Mouse (Mus musculus) kidney, postnatal 0 days (tissue): ENCODE data around the gene Samd7. TPM values are rescaled to one million over a fixed set of nuclear protein-coding genes. Genes with fewer than 3 reads are reported as not detected.

Experiments used
- ATAC-seq: fragments of 200-750 bp; cut with Nextera tagmentation; replicated peaks from 2 replicates; pipeline ENCODE4 v1.8.0; 2017; ENCODE audit warnings: low read depth, moderate number of reproducible peaks, moderate TSS enrichment, moderate library complexity; ENCODE audit not compliant: low FRiP score
- DNase-seq: peaks from one replicate; pipeline ENCODE4 v3.0.0-alpha.2; 2016; ENCODE audit warnings: low spot score
- H3K27ac ChIP-seq: fragments of 300-500 bp; sonication (generic); 2 replicates; pipeline ENCODE4 v1.5.1; 2014; ENCODE audit warnings: mild to moderate bottlenecking
- H3K27me3 ChIP-seq: fragments of 300-500 bp; sonication (generic); 2 replicates; pipeline ENCODE4 v1.6.1; 2014; ENCODE audit warnings: low read length, mixed read lengths; ENCODE audit not compliant: insufficient read depth
- H3K36me3 ChIP-seq: fragments of 300-500 bp; sonication (generic); 2 replicates; pipeline ENCODE4 v1.6.1; 2014; ENCODE audit warnings: low read length, mixed read lengths; ENCODE audit not compliant: insufficient read depth
- H3K4me1 ChIP-seq: fragments of 300-500 bp; sonication (generic); replicated peaks from 2 replicates; pipeline ENCODE4 v1.6.1; 2014; ENCODE audit warnings: antibody characterized with exemption, low read length, mixed read lengths; ENCODE audit not compliant: insufficient read depth
- H3K4me2 ChIP-seq: fragments of 300-500 bp; sonication (generic); 2 replicates; pipeline ENCODE4 v1.6.1; 2014; ENCODE audit warnings: mild to moderate bottlenecking, low read length, moderate library complexity, mixed read lengths
- H3K4me3 ChIP-seq: fragments of 300-500 bp; sonication (generic); replicated peaks from 2 replicates; pipeline ENCODE4 v1.5.1; 2014; ENCODE audit warnings: low read depth, low read length
- H3K9ac ChIP-seq: fragments of 300-500 bp; sonication (generic); 2 replicates; pipeline ENCODE4 v1.6.1; 2014; ENCODE audit warnings: low read depth, low read length
- H3K9me3 ChIP-seq: fragments of 300-500 bp; sonication (generic); replicated peaks from 2 replicates; pipeline ENCODE4 v1.6.1; 2016; ENCODE audit warnings: low read length, inconsistent platforms, mixed read lengths
- CTCF ChIP-seq: IDR thresholded peaks from 2 replicates; pipeline ENCODE4 v1.5.1; 2016; ENCODE audit warnings: antibody characterized with exemption, low read depth, mild to moderate bottlenecking, moderate library complexity
- WGBS: fragments of 180-500 bp; shearing (Covaris S2); extraction: QIAGEN DNeasy Blood & Tissue Kit; methylation state at CpG from one replicate; pipeline ENCODE4 v1.1.7; 2014; 5-methylcytosine and 5-hydroxymethylcytosine counted together
- polyA plus RNA-seq: library from polyadenylated mRNA; unstranded; fragments of >200 nt; fragmentation: Nextera tagmentation; extraction: Ambion mirVana; gene quantifications from 2 replicates; pipeline ENCODE4 v1.2.1, GENCODE M21; 2015

Samd7 gene
- polyA plus RNA-seq, 1 experiment from 2014 or later: not detected

GRCm38 (mm10) chr3:30748316-30748715, 2.2 kb downstream of the Samd7 start:
- 91% methylated on average over 9 of the region's 9 CpGs for WGBS
- H3K9ac ChIP-seq: no peak overlapping the region
- H3K36me3 ChIP-seq: no peaks in the 10 kb centered on the region
- ATAC-seq (no peak), DNase-seq (no peak)
- H3K27ac ChIP-seq: no peak overlapping the region
- no peaks in the 10 kb centered on the region for H3K4me1 ChIP-seq
- no peak overlapping the region for H3K4me2 ChIP-seq
- TF ChIP-seq CTCF: no peak
- H3K9me3 ChIP-seq: no peaks in the 10 kb centered on the region
- H3K27me3 ChIP-seq: no peaks in the 10 kb centered on the region
- H3K4me3 ChIP-seq: no peak overlapping the region

GRCm38 (mm10) chr3:30754696-30755095, 8.6 kb downstream of the Samd7 start:
- Histone ChIP-seq H3K4me2 (no peak overlapping the region), H3K9me3 (no peaks in the 10 kb centered on the region), H3K27me3 (no peaks in the 10 kb centered on the region), H3K4me1 (no peaks in the 10 kb centered on the region), H3K27ac (no peak overlapping the region), H3K4me3 (no peak overlapping the region), H3K36me3 (no peaks in the 10 kb centered on the region), H3K9ac (no peak overlapping the region)
- TF ChIP-seq CTCF: no peak
- no peak for ATAC-seq
- 92% methylated on average over 4 of the region's 4 CpGs for WGBS
- DNase-seq: no peak

- Histone ChIP-seq H3K27me3 (no peaks in the 10 kb centered on the region), H3K36me3 (no peaks in the 10 kb centered on the region), H3K9ac (no peak overlapping the region), H3K4me1 (no peaks in the 10 kb centered on the region), H3K4me3 (no peak overlapping the region), H3K9me3 (no peaks in the 10 kb centered on the region), H3K4me2 (no peak overlapping the region), H3K27ac (no peak overlapping the region)
- TF ChIP-seq CTCF: no peak
- ATAC-seq (no peak), DNase-seq (no peak)
- WGBS: 89% methylated on average over 4 of the region's 4 CpGs
Measured at GRCm38 (mm10) chr3:30764877-30765276, 18.8 kb downstream of the Samd7 start.

- Histone ChIP-seq H3K9me3 (no peaks in the 10 kb centered on the region), H3K27me3 (no peaks in the 10 kb centered on the region), H3K9ac (no peak overlapping the region), H3K36me3 (no peaks in the 10 kb centered on the region), H3K4me3 (no peak overlapping the region), H3K4me1 (no peaks in the 10 kb centered on the region), H3K4me2 (no peak overlapping the region), H3K27ac (peak overlapping the region; percentile 20; the same call in 1 of the 2 replicates)
- ATAC-seq: no peak; the same call in 1 of the 2 replicates
- TF ChIP-seq CTCF: no peak
- DNase-seq: no peak
- WGBS: 76% methylated on average over 10 of the region's 10 CpGs
Measured at GRCm38 (mm10) chr3:30765311-30766027, 19.4 kb downstream of the Samd7 start.

GRCm38 (mm10) chr3:30766177-30766576, 20.1 kb downstream of the Samd7 start:
- H3K9ac ChIP-seq: no peak overlapping the region
- DNase-seq: peak; percentile 45
- peak; percentile 77; the same call in 1 of the 2 replicates for ATAC-seq
- no peak overlapping the region for H3K4me2 ChIP-seq
- H3K9me3 ChIP-seq: no peaks in the 10 kb centered on the region
- H3K36me3 ChIP-seq: no peaks in the 10 kb centered on the region
- no peak overlapping the region for H3K4me3 ChIP-seq
- 51% methylated on average over 7 of the region's 7 CpGs for whole genome bisulfite sequencing
- no peaks in the 10 kb centered on the region for H3K4me1 ChIP-seq
- no peaks in the 10 kb centered on the region for H3K27me3 ChIP-seq
- peak overlapping the region; percentile 20; the same call in 1 of the 2 replicates for H3K27ac ChIP-seq
- TF ChIP-seq CTCF: no peak

- Histone ChIP-seq H3K4me1 (no peaks in the 10 kb centered on the region), H3K9me3 (no peaks in the 10 kb centered on the region), H3K4me2 (no peak overlapping the region), H3K27me3 (no peaks in the 10 kb centered on the region), H3K4me3 (no peak overlapping the region), H3K36me3 (no peaks in the 10 kb centered on the region), H3K27ac (no peak overlapping the region), H3K9ac (no peak overlapping the region)
- DNase-seq (no peak), ATAC-seq (no peak)
- 88% methylated on average over 6 of the region's 6 CpGs for WGBS
- TF ChIP-seq CTCF: no peak
Measured at GRCm38 (mm10) chr3:30767271-30767670, 21.2 kb downstream of the Samd7 start.
